Mouse (Mus musculus): ENCODE results near the gene Nudt7.

- TF ChIP-seq CTCF (conservative IDR thresholded peaks at IDR 0.05; ENCODE audit: low read length) (no peak), NANOG (IDR thresholded peaks at IDR 0.05; ENCODE audit: borderline replicate concordance, low read length) (no peak), POU5F1 (IDR thresholded peaks at IDR 0.05; ENCODE audit: borderline replicate concordance, low read length) (no peak)
Measured at GRCm38 (mm10) chr8:114143645-114144290, 10.4 kb downstream of the Nudt7 start.
